Mouse (Mus musculus) hematopoietic stem cell, adult 5-6 weeks (primary cell): ENCODE measurements around the gene Mon2. TPM values are rescaled to one million over a fixed set of nuclear protein-coding genes. Genes with fewer than 3 reads are reported as not detected.

ENCODE experiments used
- ATAC-seq, 2 experiments: fragments of 125-278 bp in 1 of 2; replicated peaks in 1 of 2; 2 replicates each; pipeline ENCODE4 v1.8.0; 2016 to 2017; ENCODE audit warnings: inconsistent platforms in 2 of 2, mild to moderate bottlenecking in 2 of 2, moderate number of reproducible peaks in 2 of 2, low read depth in 1 of 2, moderate TSS enrichment in 1 of 2; ENCODE audit not compliant: low FRiP score in 2 of 2, poor library complexity in 2 of 2, severe bottlenecking in 2 of 2, insufficient read depth in 1 of 2, low TSS enrichment in 1 of 2
- total RNA-seq: library from RNA; stranded (forward); fragments of 172-1452, 232-1000 nt; gene quantifications from 2 replicates; pipeline ENCODE4 v1.2.3, GENCODE M21; 2017

The Mon2 gene
- total RNA-seq, 1 experiment from 2014 or later: 69.5 TPM

DNA sequence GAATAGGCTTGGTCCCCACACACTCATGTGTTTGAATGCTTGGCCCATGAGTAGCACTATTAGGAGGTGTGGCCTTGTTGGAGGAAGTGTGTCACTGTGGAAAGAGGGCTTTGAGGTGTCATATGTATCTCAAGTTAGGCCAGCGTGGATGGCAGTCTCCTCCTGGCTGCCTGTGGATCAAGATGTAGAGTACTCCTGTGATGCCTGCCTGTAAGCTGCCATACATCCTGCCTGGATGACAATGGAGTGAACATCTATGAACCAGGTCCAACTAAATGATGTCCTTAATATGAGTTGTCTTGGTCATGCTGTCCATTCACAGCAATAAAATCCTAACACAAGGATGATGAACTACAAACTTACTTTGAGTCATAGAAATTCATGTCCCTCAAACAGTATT, 64.9 kb downstream of the Mon2 start:
- no peak for ATAC-seq

- ATAC-seq: peak; percentile 32 to 76; a peak in 1 of 4 replicates
These were observed 70.8 kb downstream of the Mon2 start for GRCm38 (mm10) chr10:123005237-123006185.

GRCm38 (mm10) chr10:123004475-123005236, 71.6 kb downstream of the Mon2 start:
- ATAC-seq: peak in 1 of 2 experiments; percentile 40; a peak in 2 of 4 replicates

DNA sequence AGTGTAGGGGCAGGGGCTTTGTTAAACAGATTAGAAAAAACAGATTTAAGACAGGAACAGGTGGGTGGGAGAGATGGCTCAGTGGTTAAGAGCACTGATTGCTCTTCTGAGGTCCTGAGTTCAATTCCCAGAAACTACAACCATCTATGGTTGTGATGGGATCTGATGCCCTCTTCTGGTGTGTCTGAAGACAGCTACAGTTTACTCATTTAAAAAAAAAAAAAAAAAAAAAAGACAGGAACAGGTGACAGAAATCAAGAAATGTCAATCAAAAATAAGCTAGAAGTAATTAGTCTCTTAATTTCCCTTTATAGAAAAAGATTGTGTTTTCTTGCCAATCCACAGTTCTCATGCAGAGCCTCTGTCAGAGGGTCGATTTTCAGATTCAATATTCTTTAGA, 74.3 kb downstream of the Mon2 start:
- no peak for ATAC-seq

DNA sequence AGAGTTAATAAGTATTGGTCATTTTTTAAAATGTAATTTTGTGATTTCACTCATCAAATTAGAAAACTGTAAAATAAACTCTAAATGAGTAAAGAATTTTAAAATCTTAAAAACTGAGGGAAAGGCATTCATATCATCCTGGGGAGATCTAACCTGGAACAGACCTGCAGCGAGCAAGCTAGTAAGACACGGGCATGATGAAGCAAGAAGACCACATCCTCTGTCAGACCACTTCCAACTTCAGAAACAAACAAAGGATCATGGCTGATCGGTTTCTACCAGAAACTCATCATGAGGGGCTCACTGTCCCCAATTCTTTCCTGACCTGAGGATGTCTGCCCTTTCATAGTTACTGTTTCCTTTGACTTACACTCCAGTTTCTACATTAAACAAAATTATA, 74.9 kb downstream of the Mon2 start:
- no peak for ATAC-seq

GRCm38 (mm10) chr10:122999356-122999755, 76.9 kb downstream of the Mon2 start:
- ATAC-seq: no peak

- ATAC-seq: no peak
These were observed 78.5 kb downstream of the Mon2 start for GRCm38 (mm10) chr10:122997852-122998251.

DNA sequence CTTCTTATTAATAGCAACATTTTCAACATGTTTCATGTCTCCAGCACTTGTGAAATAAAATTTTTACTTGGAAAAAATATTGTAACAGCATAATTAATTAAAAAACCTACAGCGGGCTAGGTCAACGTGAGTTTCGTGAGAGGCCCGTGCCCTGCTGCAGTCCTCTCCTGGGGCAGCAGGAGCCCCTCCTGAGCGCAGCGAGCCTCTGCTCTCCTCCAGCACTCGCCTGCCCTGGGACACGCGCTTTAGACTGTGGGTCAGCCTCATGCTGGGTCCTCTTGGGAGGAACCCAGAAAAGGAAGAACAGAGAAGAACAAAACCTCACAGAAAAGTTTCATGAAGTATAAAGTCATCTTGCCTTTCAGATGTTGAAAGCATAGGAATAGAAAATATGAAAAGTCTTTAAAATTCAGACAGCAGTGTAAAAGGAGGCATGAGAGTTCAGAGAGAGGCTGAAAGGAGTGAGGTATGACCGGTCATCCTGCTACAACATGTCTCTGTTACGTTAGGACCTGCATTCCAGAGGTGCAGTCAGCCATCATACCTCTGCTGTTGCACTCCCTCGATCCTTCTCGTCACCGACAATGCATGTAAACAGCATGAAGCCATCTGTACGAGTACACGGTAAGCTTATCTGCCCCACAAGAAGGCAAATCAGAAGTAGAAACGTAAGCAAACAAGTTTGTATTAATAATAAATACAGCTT, 81.8 kb downstream of the Mon2 start:
- ATAC-seq: no peak

GRCm38 (mm10) chr10:122991648-122992047, 84.7 kb downstream of the Mon2 start:
- ATAC-seq: no peak

DNA sequence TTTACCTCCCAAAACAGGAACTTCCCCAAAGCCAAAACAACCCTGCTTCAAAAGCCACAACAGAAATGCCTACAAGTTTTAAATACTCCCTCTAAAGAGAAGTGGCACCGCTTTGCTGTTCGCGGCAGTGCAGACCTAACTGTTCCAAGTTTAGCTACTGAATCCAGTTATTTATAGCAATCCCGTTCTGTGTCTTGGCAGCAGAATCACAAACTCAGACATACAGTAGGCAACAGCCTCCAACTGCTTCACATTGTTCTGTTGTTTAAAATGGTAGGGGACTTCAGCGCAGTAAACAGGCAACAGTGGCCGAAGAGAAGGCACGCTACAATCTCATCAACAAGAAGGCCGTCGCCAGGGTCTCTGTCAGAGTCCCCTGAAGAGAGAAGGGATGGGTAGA, 85.3 kb downstream of the Mon2 start:
- ATAC-seq: peak in 1 of 2 experiments; percentile 19; a peak in 1 of 4 replicates

- no peak for ATAC-seq
These were observed 85.7 kb downstream of the Mon2 start for GRCm38 (mm10) chr10:122990606-122991005.

DNA sequence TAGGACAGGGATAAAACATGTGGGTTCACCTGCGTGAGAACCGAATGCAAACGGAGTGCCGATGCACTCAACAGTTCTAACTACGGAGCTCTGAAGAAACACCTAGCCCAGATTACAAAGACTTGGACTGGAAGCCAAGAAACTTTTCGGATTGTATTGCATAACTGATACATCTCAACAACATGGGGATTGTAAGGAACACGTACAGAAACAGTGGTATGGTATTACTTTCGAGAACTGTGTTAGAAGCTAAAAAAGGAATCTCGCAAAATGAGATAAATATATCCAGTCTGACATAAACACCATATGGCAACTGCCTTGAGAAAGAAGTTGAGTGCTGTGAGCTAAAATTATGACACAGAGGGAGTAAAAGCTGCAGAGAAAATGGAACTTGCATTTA, 86.4 kb downstream of the Mon2 start:
- ATAC-seq: no peak

DNA sequence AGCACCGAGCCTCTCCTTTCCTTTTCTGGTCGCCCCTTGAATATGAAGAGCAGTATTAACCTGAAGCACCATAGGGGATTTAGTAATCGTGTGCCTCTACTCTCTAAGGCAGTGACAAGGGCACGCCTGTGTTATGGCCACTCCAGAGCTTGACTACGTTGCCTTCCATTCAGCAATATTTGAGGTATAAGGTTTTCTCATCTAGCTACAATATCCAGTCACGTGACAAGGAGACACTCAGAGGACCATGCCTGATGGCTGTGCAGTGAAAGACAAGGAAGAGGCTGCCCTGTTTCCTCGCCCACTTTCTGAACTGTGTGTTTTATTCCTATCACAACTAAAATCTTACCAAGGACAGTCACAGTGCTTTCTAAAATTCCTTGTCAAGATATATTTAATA, 87.9 kb downstream of the Mon2 start:
- no peak for ATAC-seq

DNA sequence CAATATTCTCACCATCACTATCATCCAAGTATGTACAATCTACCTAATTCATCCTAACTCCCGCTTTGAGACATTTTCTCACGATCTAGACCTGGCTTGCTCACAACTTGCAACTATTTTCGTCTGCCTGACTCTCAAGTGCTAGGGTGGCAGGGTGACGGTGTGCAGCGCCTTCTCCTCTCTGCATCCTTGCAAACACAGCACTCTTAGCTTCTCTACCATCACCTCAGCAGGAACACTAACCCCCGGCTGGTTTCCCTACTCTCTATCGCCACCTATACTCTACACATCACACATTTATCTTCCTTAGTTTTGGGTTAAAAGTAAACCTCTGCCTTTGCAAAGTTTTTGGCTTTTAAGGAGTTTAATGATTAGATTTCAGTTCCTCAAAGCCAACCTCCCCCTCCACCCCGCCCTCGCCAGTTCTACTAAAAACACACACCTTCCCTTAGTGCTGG, 88.6 kb downstream of the Mon2 start:
- ATAC-seq: peak; percentile 49 to 67; a peak in 3 of 4 replicates

DNA sequence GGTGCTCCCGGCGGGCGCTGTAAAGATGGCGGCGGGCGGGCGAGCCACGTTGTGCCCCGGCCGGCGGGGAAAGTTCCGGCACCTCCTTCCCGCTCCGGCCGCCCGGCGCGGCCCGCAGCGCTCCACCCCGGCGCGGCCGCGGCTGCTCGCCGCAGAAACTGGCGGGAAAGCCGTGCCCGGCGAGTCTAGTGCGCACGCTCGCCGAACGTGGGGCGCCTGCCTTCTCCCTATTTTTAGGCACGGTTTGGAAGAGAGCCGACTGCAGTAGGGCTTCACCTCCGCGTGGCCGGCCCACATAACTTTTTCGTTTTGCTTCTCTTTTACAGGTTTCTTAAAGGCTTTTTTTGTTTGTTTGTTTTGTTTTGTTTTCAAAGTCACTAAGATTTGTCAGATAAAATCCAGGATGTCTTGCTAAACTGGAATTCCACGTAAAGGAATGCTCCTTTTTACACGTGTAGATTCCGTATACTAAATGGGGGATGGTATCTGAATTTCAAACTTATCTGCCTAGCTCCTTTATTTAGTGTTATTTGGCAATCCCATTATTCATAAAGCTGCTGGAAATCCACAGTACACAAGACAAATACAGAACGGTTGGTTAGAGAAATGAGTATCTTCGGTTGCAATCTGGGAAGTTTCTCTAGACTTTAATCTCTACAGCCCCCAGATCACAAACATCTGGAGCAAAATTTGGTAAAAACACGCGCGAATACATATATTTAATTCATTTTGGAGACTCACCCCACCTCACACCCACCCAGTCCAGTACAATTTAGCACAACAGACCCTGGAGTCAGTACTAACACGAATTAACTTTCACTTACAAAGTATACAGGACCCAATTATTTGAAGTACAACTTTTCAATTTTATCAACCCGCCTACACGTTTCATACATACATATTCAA, 89.7 kb downstream of the Mon2 start:
- peak in 1 of 2 experiments; percentile 43; a peak in 2 of 4 replicates for ATAC-seq

GRCm38 (mm10) chr10:122985515-122986319, 90.6 kb downstream of the Mon2 start:
- peak in 1 of 2 experiments; percentile 47; a peak in 3 of 4 replicates for ATAC-seq
